Mouse (Mus musculus): ENCODE measurements at regions not wholly inside any gene's neighbourhood (a gene's known extent, or its start where the extent isn't known, plus 50 kb on each side); places are given as distances from the start of the nearest gene placed in this dataset.

DNA sequence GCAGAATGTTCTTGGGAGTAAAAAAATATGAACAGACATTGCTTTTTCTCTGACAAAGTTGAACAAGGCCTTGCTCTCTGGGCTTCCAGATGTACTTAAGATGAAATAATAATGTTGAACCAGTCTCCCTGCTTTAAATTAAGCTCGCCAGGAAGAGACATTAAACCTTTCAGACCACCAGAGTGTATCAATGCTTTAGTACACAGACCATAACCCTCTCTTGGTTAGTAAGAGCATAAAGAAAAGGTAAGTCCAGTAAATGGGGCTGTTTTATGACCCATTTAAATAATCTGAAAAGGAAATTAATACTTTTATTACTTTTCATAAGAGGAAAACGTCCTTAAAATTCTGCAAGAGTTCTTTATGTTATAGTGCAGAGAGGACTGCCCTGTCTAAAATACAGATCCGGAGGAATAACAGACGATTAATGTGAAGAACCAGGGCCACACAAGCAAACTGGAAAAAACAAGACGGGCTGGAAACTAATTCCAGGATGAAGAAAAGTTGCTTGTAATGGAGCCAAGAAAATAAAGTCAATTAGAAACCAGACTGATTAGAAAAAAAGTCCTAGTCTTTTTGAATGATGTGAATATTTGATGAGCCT lies 74.4 kb downstream of the Mettl11b start:
- no peak for TF ChIP-seq POLR2A (IDR thresholded peaks at IDR 0.05; ENCODE audit: low read depth, low read length)
- TF ChIP-seq CTCF (IDR thresholded peaks at IDR 0.05; ENCODE audit: borderline replicate concordance, insufficient read depth, low read length) = no peak
- Histone ChIP-seq H3K4me3 (ENCODE audit: insufficient read depth, low read length) (no peak overlapping the region), H3K27ac (ENCODE audit: insufficient read depth, low read length) (no peak overlapping the region), H3K4me1 (ENCODE audit: control insufficient read depth, insufficient read depth, low read length) (peaks cover 6% of the 10 kb centered on the region; the same call in 1 of the 2 replicates)

GRCm38 (mm10) chr1:163642091-163642490 lies 82.9 kb downstream of the Mettl11b start:
- H3K4me1 ChIP-seq (ENCODE audit: control insufficient read depth, insufficient read depth, low read length) = 0 out of 2 replicates have a peak, but pooled peaks cover 2% of the 10 kb centered on the region
- H3K27ac ChIP-seq (ENCODE audit: insufficient read depth, low read length) = peak overlapping the region; percentile 41; the same call in 1 of the 2 replicates
- TF ChIP-seq POLR2A (IDR thresholded peaks at IDR 0.05; ENCODE audit: low read depth, low read length) = no peak
- H3K4me3 ChIP-seq (ENCODE audit: insufficient read depth, low read length) = no peak overlapping the region

DNA sequence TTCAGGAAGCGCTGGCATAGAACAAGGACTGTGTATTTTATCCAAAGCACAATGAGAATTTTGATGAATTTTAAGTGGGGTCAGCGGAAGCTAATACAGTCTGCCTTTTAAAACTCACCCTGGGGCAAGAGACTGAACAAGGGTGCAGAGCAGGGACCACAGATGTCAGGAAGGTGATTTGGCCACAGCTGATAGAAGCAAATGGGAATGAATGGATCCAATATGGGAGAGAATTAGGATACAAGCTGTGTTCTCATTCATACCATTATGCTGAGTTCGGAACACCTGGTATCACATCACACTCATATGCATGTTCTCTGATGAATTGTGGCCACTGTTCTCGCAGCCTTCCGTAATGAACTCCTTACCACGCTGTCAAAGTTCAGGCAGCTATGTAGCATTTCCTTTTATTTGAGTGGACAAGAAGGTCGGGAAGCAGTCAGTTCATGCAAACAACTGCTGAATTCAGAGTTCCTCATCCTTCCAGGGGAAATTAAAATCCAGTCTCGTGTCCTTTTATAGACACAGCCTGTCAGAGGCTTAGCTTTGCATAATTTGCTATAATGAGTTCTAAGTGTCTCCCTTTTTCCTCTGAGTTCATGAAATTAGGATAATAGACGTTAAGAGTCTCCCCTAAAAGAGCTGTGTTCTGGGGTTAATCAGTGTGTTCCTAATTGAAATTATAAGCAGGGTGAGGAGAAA lies 84.4 kb downstream of the Mettl11b start:
- Histone ChIP-seq H3K4me3 (ENCODE audit: insufficient read depth, low read length) (no peak overlapping the region), H3K4me1 (ENCODE audit: control insufficient read depth, insufficient read depth, low read length) (0 out of 2 replicates have a peak, but pooled peaks cover 2% of the 10 kb centered on the region), H3K27ac (ENCODE audit: insufficient read depth, low read length) (no peak overlapping the region)
- TF ChIP-seq POLR2A (IDR thresholded peaks at IDR 0.05; ENCODE audit: low read depth, low read length) (no peak), CTCF (IDR thresholded peaks at IDR 0.05; ENCODE audit: borderline replicate concordance, insufficient read depth, low read length) (no peak)

- Histone ChIP-seq H3K27ac (ENCODE audit: insufficient read depth, low read length) (peak overlapping the region; percentile 34; the same call in 1 of the 2 replicates), H3K4me1 (ENCODE audit: control insufficient read depth, insufficient read depth, low read length) (no peaks in the 10 kb centered on the region)
- TF ChIP-seq CTCF (IDR thresholded peaks at IDR 0.05; ENCODE audit: borderline replicate concordance, insufficient read depth, low read length) (no peak), POLR2A (IDR thresholded peaks at IDR 0.05; ENCODE audit: low read depth, low read length) (no peak)
Measured at GRCm38 (mm10) chr1:163630291-163630812, 94.7 kb downstream of the Mettl11b start.

GRCm38 (mm10) chr1:163624887-163625286 lies 100.1 kb downstream of the Mettl11b start:
- TF ChIP-seq CTCF (IDR thresholded peaks at IDR 0.05; ENCODE audit: borderline replicate concordance, insufficient read depth, low read length) (no peak), POLR2A (IDR thresholded peaks at IDR 0.05; ENCODE audit: low read depth, low read length) (no peak)
- H3K27ac ChIP-seq (ENCODE audit: insufficient read depth, low read length) = no peak overlapping the region
- H3K4me1 ChIP-seq (ENCODE audit: control insufficient read depth, insufficient read depth, low read length) = no peaks in the 10 kb centered on the region
- H3K4me3 ChIP-seq (ENCODE audit: insufficient read depth, low read length) = no peak overlapping the region

More at GRCm38 (mm10) chr1:163630291-163630812, 94.7 kb downstream of the Mettl11b start:
- no peak overlapping the region for H3K4me3 ChIP-seq (ENCODE audit: insufficient read depth, low read length)

- TF ChIP-seq POLR2A (IDR thresholded peaks at IDR 0.05; ENCODE audit: low read depth, low read length) = no peak
- TF ChIP-seq CTCF (IDR thresholded peaks at IDR 0.05; ENCODE audit: borderline replicate concordance, insufficient read depth, low read length) = no peak
- H3K4me3 ChIP-seq (ENCODE audit: insufficient read depth, low read length) = no peak overlapping the region
Measured at GRCm38 (mm10) chr1:163621293-163621692, 103.7 kb downstream of the Mettl11b start.

GRCm38 (mm10) chr1:163619831-163620230 lies 105.2 kb downstream of the Mettl11b start:
- no peaks in the 10 kb centered on the region for H3K4me1 ChIP-seq (ENCODE audit: control insufficient read depth, insufficient read depth, low read length)

More at GRCm38 (mm10) chr1:163621293-163621692, 103.7 kb downstream of the Mettl11b start:
- Histone ChIP-seq H3K4me1 (ENCODE audit: control insufficient read depth, insufficient read depth, low read length) (no peaks in the 10 kb centered on the region), H3K27ac (ENCODE audit: insufficient read depth, low read length) (no peak overlapping the region)

GRCm38 (mm10) chr1:163618132-163618531 lies 106.9 kb downstream of the Mettl11b start:
- Histone ChIP-seq H3K4me3 (ENCODE audit: insufficient read depth, low read length) (no peak overlapping the region), H3K4me1 (ENCODE audit: control insufficient read depth, insufficient read depth, low read length) (no peaks in the 10 kb centered on the region), H3K27ac (ENCODE audit: insufficient read depth, low read length) (no peak overlapping the region)
- TF ChIP-seq POLR2A (IDR thresholded peaks at IDR 0.05; ENCODE audit: low read depth, low read length) = no peak
- TF ChIP-seq CTCF (IDR thresholded peaks at IDR 0.05; ENCODE audit: borderline replicate concordance, insufficient read depth, low read length) = no peak

More at GRCm38 (mm10) chr1:163619831-163620230, 105.2 kb downstream of the Mettl11b start:
- TF ChIP-seq CTCF (IDR thresholded peaks at IDR 0.05; ENCODE audit: borderline replicate concordance, insufficient read depth, low read length) (no peak), POLR2A (IDR thresholded peaks at IDR 0.05; ENCODE audit: low read depth, low read length) (no peak)
- Histone ChIP-seq H3K4me3 (ENCODE audit: insufficient read depth, low read length) (no peak overlapping the region), H3K27ac (ENCODE audit: insufficient read depth, low read length) (no peak overlapping the region)

- Histone ChIP-seq H3K4me1 (ENCODE audit: control insufficient read depth, insufficient read depth, low read length) (no peaks in the 10 kb centered on the region), H3K4me3 (ENCODE audit: insufficient read depth, low read length) (no peak overlapping the region), H3K27ac (ENCODE audit: insufficient read depth, low read length) (no peak overlapping the region)
- TF ChIP-seq CTCF (IDR thresholded peaks at IDR 0.05; ENCODE audit: borderline replicate concordance, insufficient read depth, low read length) = no peak
- TF ChIP-seq POLR2A (IDR thresholded peaks at IDR 0.05; ENCODE audit: low read depth, low read length) = no peak
Measured at GRCm38 (mm10) chr1:163616596-163616995, 108.4 kb downstream of the Mettl11b start.

- 0 out of 2 replicates have a peak, but pooled peaks cover 6% of the 10 kb centered on the region for H3K4me1 ChIP-seq (ENCODE audit: control insufficient read depth, insufficient read depth, low read length)
- no peak overlapping the region for H3K4me3 ChIP-seq (ENCODE audit: insufficient read depth, low read length)
- H3K27ac ChIP-seq (ENCODE audit: insufficient read depth, low read length) = 0 out of 2 replicates have a peak overlapping the region, but pooled peaks have one; percentile 45
- TF ChIP-seq CTCF (IDR thresholded peaks at IDR 0.05; ENCODE audit: borderline replicate concordance, insufficient read depth, low read length) (no peak), POLR2A (IDR thresholded peaks at IDR 0.05; ENCODE audit: low read depth, low read length) (no peak)
Measured at GRCm38 (mm10) chr1:163608429-163608828, 116.6 kb downstream of the Mettl11b start.
